Mouse (Mus musculus) G1E (cell line): ENCODE measurements around the gene Prrc2c.

Experiments
- CTCF ChIP-seq: IDR thresholded peaks from 2 replicates; pipeline ENCODE4 v1.5.1; 2012; ENCODE audit warnings: low read depth, low read length, inconsistent platforms, mixed read lengths
- GATA1 ChIP-seq: IDR thresholded peaks from 2 replicates; pipeline ENCODE4 v1.6.1; 2012; ENCODE audit warnings: borderline replicate concordance, low read length, inconsistent platforms, mixed read lengths
- TAL1 ChIP-seq: conservative IDR thresholded peaks from 2 replicates; pipeline ENCODE4 v1.6.1; 2012; ENCODE audit warnings: low read depth, low read length, inconsistent platforms, mixed read lengths

DNA sequence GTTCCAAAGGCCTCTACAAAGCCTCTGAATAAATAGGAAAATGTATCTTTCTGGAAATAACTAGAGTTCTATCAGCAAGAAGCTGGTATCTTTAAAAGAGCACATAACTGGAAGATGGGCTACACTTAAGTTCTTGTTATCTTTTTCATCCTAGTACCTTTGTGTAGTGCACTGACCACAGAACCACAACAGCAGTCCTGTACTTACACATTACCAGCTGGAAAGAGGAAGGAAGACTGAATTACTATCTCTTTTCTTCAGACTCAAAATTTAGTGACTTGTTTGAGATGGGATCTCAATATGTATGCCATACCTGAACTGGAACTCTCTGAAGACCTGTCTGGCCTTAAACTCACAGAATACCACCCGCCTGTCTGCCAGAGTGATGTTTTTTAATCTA is 6.1 kb downstream of the Prrc2c start:
- no peak for TF ChIP-seq CTCF
- TF ChIP-seq TAL1: peak; percentile 59
- no peak for TF ChIP-seq GATA1
